Mouse (Mus musculus) c-Kit-positive CD71-negative TER-119-negative erythroid progenitor cells, embryonic 14.5 days (primary cell): Measurements from ENCODE around the gene Mfsd11.
"Not testable (repeated sequence)": the region's sequence is repeated elsewhere in the genome, so short reads cannot be mapped to it uniquely, and the experiment has no call there.

Experiments used
- DNase-seq: peaks from one replicate; pipeline ENCODE4 v3.0.0-alpha.2; 2013; ENCODE audit warnings: low read depth

The Mfsd11 gene

DNA sequence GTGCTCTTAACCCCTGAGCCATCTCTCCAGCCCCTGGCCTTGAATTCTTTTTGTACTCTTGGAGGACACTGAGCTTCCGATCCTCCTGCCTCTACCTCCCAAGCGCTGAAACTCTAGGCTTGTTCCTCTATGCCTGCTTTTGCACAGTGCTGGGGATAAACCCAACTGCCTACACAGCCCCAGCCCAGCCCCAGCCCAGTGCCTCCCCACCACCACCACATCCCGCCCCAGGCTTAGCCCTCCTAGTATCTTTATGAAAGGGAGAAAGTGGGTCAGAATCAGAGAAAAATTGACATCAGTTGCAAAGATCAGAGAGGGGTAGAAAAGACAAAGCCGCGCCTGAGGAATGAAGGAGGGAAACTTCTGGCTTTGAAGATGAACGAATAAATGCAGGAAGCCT is 31.8 kb downstream of the Mfsd11 start:
- no peak for DNase-seq

DNA sequence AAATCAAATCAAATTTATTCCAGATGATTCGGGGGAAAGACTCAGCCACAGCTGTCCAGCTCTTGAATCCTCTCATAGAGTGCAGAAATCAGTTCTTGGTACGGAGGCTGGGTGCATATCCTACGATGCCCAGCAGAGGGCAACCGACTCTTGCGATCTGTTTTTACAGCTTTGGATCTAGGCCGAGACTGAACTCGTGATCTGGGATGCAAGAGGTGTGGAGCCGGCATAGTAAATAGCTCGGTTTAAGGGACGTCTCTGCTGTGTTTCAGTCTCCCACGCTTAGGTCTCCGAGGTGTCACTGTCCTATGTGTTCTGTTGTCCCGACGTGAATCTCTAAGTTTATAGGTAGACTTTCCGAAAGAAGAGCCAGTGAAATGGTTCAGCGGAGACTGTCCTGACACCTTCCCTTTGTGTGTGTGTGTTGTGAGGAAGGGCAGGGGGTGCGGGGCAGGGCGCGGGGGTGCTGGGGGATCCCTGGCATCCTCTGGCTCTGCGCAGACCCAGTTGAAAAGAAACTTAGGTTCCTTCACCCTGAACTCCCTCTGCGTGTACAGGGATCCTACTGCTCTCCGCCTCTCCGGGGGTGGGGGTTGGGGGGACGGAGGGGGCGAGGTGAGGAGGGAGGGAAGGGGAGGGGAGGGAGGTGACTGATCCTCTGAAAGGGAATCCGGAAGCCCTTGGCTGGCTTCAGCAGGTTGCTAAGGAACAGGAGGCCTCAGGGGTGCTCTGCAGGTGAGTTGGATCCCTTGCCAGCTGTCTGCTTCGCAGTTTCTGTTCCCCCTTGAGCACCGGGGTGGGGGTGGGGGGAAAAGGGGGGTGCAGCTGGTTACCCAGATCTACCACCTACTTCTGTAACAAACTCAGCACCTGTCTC is 33.3 kb downstream of the Mfsd11 start:
- peak; percentile 62 for DNase-seq

- DNase-seq: no peak
These were observed 34.9 kb downstream of the Mfsd11 start for GRCm38 (mm10) chr11:116887136-116887535.

- no peak for DNase-seq
These were observed 41.5 kb downstream of the Mfsd11 start for GRCm38 (mm10) chr11:116893532-116894442.

GRCm38 (mm10) chr11:116895402-116895801 is 43.2 kb downstream of the Mfsd11 start:
- DNase-seq: no peak

GRCm38 (mm10) chr11:116899247-116899646 is 47.0 kb downstream of the Mfsd11 start:
- no peak for DNase-seq

DNA sequence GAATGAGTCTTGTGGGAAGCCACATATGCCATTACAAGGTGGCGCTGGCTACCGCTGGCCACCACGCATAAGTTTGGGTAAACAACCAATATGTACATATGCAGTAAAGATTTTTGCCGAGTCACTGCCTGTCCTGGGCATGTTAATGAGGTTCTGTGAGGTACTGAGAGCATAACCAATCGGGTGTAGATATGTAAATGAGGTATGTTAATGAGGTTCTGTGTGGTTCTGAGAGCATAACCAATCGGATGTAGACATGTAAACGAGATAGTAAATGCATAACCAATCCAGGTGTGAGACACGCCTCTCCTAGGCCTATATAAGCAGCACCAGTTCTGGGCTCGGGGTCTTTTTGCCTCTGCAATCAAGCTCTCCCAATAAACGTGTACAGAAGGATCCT is 50.3 kb downstream of the Mfsd11 start:
- not testable (repeated sequence) for DNase-seq

DNA sequence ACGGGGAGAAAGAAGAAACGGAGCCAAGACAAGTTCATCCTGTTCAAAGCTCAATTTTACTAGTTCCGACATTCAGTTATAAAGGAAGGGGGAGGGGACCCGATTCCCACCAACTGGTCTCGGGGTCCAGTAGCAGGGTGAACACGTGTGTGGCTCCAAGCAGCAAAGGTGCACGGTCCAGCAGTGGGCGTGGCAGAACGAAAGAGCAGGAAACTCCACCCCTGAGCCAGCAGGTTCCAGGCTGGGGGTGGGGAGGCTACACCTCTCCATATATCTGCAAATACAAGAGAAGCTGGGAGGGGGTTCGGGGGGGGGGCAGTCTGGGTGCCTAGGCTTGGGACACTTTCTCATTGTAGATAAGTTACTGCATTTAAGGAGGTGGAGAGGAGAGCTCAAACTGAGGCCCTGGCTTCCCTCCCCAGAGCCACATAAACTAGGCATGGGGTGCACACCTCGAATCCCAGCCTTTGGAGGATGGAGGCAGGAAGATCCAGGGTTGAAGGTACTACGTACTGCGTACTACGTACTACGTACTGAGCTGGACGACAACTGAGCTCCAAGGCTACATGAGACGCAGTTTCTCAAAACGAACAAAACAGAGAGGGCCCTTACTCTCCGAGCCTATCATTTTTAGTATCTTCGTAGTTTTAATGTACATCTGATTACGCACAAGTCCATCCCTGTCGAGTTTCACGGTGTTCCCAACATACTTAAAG is 53.7 kb downstream of the Mfsd11 start:
- no peak for DNase-seq

- DNase-seq: no peak
These were observed 61.3 kb downstream of the Mfsd11 start for GRCm38 (mm10) chr11:116913573-116913972.

- no peak for DNase-seq
These were observed 62.1 kb downstream of the Mfsd11 start for GRCm38 (mm10) chr11:116914267-116914885.

- no peak for DNase-seq
These were observed 63.0 kb downstream of the Mfsd11 start for GRCm38 (mm10) chr11:116915241-116915640.

- no peak for DNase-seq
These were observed 65.1 kb downstream of the Mfsd11 start for GRCm38 (mm10) chr11:116917361-116917760.

DNA sequence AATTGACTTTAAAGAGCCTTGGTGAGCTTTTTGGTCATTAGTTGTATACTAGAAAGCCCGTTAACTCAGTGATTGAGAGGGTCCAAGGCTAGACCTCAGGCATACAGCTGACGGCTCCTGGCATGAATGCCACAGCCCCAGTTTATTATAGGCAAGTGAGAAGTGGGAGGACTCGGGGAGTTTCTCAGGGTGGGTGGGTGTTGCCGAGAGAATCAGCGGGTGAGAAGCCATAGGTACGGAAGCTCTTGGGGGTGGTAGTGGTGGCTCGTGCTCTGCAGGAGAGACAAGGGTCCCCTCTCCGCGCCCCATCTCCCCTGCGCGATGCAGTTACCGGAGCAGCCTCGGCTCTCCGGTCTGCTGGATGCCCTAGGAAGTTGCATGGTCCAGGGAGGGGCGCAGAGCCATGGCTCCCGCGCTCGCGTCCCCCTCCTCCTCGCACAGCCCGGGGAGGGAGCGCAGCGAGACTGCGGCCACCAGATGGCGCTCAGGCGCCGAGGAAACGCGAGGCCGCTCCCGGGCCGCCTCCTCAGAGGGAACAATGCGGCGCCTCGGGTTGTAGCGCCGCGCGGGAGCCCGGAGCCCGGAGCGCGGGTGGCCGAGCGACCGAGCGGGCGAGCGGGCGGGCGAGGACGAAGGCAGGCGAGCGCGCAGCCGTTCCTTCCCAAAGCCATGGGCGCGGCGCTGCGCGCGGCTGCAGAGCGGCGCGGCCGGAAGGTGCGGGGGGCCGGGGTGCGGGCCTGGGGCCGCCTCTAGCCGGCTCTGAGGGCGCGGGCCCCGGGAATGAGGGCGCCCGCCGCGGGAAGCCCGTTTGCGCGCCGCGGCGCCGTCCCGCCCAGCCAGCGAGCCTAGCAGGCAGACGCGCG is 66.3 kb downstream of the Mfsd11 start, which contains the start of gene Mgat5b:
TSS of gene Mgat5b (plus strand) at position 541 of the 863 bp plus-strand sequence.
- DNase-seq: peak; percentile 49

DNA sequence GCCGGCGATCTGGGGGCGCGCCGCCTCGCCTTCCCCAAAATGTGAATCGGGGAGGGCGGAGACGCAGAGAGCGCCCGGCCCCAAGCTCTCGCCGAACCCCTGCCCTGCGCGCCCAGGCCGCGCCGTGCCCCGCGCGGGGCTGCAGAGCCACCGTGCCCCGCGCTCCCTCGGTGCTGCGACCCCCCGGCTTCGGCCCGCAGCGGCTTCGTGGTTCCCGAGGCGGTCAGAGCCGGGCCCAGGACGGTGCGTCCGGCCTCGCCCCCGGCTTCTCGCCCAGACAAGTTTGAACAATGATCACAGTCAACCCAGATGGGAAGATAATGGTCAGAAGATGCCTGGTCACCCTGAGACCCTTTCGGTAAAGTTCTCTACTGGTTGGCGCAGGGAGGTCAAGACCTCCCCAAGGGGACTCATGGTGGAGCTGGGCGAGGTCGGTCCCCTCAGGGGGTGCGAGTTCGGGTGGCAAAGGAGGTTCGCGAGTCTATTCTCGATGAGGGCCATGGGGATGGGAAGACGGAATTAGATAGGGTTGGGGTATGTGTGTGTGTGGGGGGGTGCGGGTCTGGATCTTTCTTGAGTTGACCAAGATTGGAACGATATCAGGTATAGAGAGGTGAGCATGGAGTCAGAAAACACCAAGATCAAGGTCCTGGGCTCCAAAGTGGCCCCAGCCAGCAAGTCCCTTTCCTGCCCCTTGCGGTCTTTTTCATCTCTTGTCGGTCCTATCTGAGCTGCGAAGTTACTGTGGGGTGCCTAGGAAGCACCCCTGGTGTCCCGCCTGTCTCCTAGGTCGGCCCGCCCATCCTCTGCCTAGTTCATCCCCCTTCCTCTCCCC is 67.2 kb downstream of the Mfsd11 start:
- no peak for DNase-seq

GRCm38 (mm10) chr11:116920746-116921145 is 68.5 kb downstream of the Mfsd11 start:
- DNase-seq: no peak

DNA sequence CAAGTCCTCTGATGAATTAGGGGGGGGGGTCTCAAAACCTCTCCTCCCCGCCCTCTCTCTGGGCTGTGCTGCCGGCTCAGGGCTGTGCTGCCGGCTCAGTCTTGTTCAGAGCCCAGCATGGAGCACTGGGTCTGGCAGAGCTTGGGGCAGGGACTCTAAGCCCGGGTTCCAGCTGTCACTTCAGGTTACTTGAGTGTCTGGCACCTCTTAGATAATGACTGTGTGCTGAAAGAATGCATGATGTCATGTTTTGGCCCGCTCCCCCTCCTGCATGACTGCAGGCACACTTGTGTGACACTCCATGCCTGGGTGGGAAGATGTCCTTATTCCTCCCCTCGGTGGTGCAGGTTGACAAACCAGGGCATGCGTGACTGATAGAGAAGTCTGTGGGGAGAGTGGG is 69.8 kb downstream of the Mfsd11 start:
- no peak for DNase-seq
